Mouse (Mus musculus) hindbrain, embryonic 13.5 days (tissue): ENCODE measurements around the gene Atn1. TPM values are rescaled to one million over a fixed set of nuclear protein-coding genes. Genes with fewer than 3 reads are reported as not detected.

ENCODE experiments used
- ATAC-seq: fragments of 200-750 bp; cut with Nextera tagmentation; 2 replicates; pipeline ENCODE4 v1.8.0; 2017; ENCODE audit warnings: moderate TSS enrichment; ENCODE audit not compliant: low FRiP score
- H3K27ac ChIP-seq: fragments of 300-500 bp; sonication (generic); 2 replicates; pipeline ENCODE4 v1.5.1; 2015; ENCODE audit warnings: inconsistent platforms, mild to moderate bottlenecking, moderate library complexity
- H3K27me3 ChIP-seq: fragments of 300-500 bp; sonication (generic); 2 replicates; pipeline ENCODE4 v1.6.1; 2015; ENCODE audit warnings: mild to moderate bottlenecking, inconsistent platforms
- H3K36me3 ChIP-seq: fragments of 300-500 bp; sonication (generic); 2 replicates; pipeline ENCODE4 v1.6.1; 2015; ENCODE audit warnings: mild to moderate bottlenecking, inconsistent platforms
- H3K4me1 ChIP-seq: fragments of 300-500 bp; sonication (generic); replicated peaks from 2 replicates; pipeline ENCODE4 v1.6.1; 2015; ENCODE audit warnings: inconsistent platforms
- H3K4me2 ChIP-seq: fragments of 300-500 bp; sonication (generic); 2 replicates; pipeline ENCODE4 v1.6.1; 2015; ENCODE audit warnings: inconsistent platforms, mild to moderate bottlenecking, moderate library complexity
- H3K4me3 ChIP-seq: fragments of 300-500 bp; sonication (generic); 2 replicates; pipeline ENCODE4 v1.5.1; 2015; ENCODE audit warnings: mild to moderate bottlenecking, inconsistent platforms
- H3K9ac ChIP-seq: fragments of 300-500 bp; sonication (generic); 2 replicates; pipeline ENCODE4 v1.6.1; 2015; ENCODE audit warnings: mild to moderate bottlenecking, inconsistent platforms
- H3K9me3 ChIP-seq: fragments of 300-500 bp; sonication (generic); 2 replicates; pipeline ENCODE4 v1.6.1; 2016; ENCODE audit warnings: inconsistent platforms
- WGBS: fragments of 180-500 bp; shearing (Covaris S2); methylation state at CpG from one replicate; pipeline ENCODE4 v1.1.7; 2015; 5-methylcytosine and 5-hydroxymethylcytosine counted together
- polyA plus RNA-seq: library from polyadenylated mRNA; unstranded; fragments of >200 nt; fragmentation: Nextera tagmentation; extraction: Ambion mirVana; gene quantifications from 2 replicates; pipeline ENCODE4 v1.2.1, GENCODE M21; 2015

Atn1 gene
- polyA plus RNA-seq, 1 experiment from 2014 or later: 21.6 TPM

- Histone ChIP-seq H3K4me2 (no peak overlapping the region), H3K36me3 (peaks cover 46% of the 10 kb centered on the region), H3K27ac (no peak overlapping the region), H3K9me3 (no peaks in the 10 kb centered on the region), H3K4me1 (peaks cover 16% of the 10 kb centered on the region), H3K27me3 (no peaks in the 10 kb centered on the region), H3K9ac (no peak overlapping the region), H3K4me3 (no peak overlapping the region)
- no peak for ATAC-seq
- 72% methylated on average over 20 of the region's 20 CpGs for WGBS
Observed at GRCm38 (mm10) chr6:124716864-124717490, 39.3 kb downstream of the Atn1 start.

DNA sequence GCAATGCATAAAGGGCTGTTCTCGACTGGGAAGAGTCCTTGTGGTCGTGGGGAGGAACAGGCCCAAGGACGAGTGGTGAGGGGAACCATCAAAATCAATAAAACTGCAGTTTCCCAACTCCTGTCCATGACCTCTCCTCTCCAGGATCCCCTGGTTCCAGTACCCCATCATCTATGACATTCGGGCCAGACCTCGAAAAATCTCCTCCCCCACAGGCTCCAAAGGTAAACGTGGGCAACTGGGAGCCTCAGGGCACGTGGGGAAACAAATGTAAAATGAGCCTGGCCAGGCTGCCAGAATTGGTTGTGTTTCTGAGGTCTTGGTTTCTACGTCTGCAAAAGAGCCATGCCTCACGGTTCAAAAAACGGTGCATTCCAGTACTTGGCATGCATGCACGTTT lies 43.4 kb downstream of the Atn1 start:
- peaks cover 49% of the 10 kb centered on the region for H3K36me3 ChIP-seq
- WGBS: 21% methylated on average over 11 of the region's 11 CpGs
- H3K27ac ChIP-seq: peak overlapping the region; percentile 88
- H3K4me3 ChIP-seq: peak overlapping the region; percentile 96
- H3K27me3 ChIP-seq: no peaks in the 10 kb centered on the region
- H3K4me2 ChIP-seq: peak overlapping the region; percentile 99
- H3K9me3 ChIP-seq: no peaks in the 10 kb centered on the region
- H3K9ac ChIP-seq: peak overlapping the region; percentile 96
- H3K4me1 ChIP-seq: peaks cover 40% of the 10 kb centered on the region
- ATAC-seq: no peak

- no peaks in the 10 kb centered on the region for H3K27me3 ChIP-seq
- whole genome bisulfite sequencing: under 1% methylated on average over 75 of the region's 76 CpGs
- peak; percentile 97 for ATAC-seq
- H3K4me1 ChIP-seq: peaks cover 40% of the 10 kb centered on the region
- H3K4me2 ChIP-seq: peak within 1 kb of the TSS; percentile 99
- H3K36me3 ChIP-seq: peaks cover 46% of the 10 kb centered on the region
- H3K9ac ChIP-seq: peak within 1 kb of the TSS; percentile 96
- no peaks in the 10 kb centered on the region for H3K9me3 ChIP-seq
- peak within 1 kb of the TSS; percentile 96 for H3K4me3 ChIP-seq
- H3K27ac ChIP-seq: peak within 1 kb of the TSS; percentile 88
Observed at GRCm38 (mm10) chr6:124711824-124712782, 44.2 kb downstream of the Atn1 start, which contains the start of the genes Emg1 and Phb2. TSS of gene Emg1 (minus strand) at chr6:124712178. TSS of gene Phb2 (plus strand) at chr6:124712336.

GRCm38 (mm10) chr6:124708289-124708889 lies 47.9 kb downstream of the Atn1 start:
- Histone ChIP-seq H3K27ac (no peak overlapping the region), H3K36me3 (peaks cover 43% of the 10 kb centered on the region), H3K4me2 (no peak overlapping the region), H3K4me3 (no peak overlapping the region), H3K4me1 (peaks cover 31% of the 10 kb centered on the region), H3K9ac (no peak overlapping the region), H3K27me3 (no peaks in the 10 kb centered on the region), H3K9me3 (no peaks in the 10 kb centered on the region)
- ATAC-seq: no peak
- WGBS: 96% methylated on average over 10 of the region's 10 CpGs

- Histone ChIP-seq H3K27me3 (no peaks in the 10 kb centered on the region), H3K27ac (no peak overlapping the region), H3K4me3 (no peak overlapping the region), H3K36me3 (peaks cover 62% of the 10 kb centered on the region), H3K9me3 (no peaks in the 10 kb centered on the region), H3K4me1 (peaks cover 20% of the 10 kb centered on the region), H3K4me2 (no peak overlapping the region), H3K9ac (no peak overlapping the region)
- ATAC-seq: no peak
- 89% methylated on average over 5 of the region's 5 CpGs for WGBS
Observed at GRCm38 (mm10) chr6:124706061-124706627, 50.2 kb downstream of the Atn1 start.

GRCm38 (mm10) chr6:124704417-124704816 lies 51.9 kb downstream of the Atn1 start:
- 94% methylated on average over 2 of the region's 2 CpGs for WGBS

GRCm38 (mm10) chr6:124703789-124704188 lies 52.5 kb downstream of the Atn1 start:
- Histone ChIP-seq H3K4me3 (no peak overlapping the region), H3K27me3 (no peaks in the 10 kb centered on the region), H3K27ac (no peak overlapping the region), H3K36me3 (peaks cover 84% of the 10 kb centered on the region), H3K9ac (no peak overlapping the region), H3K9me3 (no peaks in the 10 kb centered on the region), H3K4me1 (no peaks in the 10 kb centered on the region), H3K4me2 (no peak overlapping the region)
- 86% methylated on average over 7 of the region's 7 CpGs for WGBS
- ATAC-seq: no peak

More at GRCm38 (mm10) chr6:124704417-124704816, 51.9 kb downstream of the Atn1 start:
- Histone ChIP-seq H3K9ac (no peak overlapping the region), H3K9me3 (no peaks in the 10 kb centered on the region), H3K4me2 (no peak overlapping the region), H3K4me3 (no peak overlapping the region), H3K36me3 (peaks cover 78% of the 10 kb centered on the region), H3K4me1 (peaks cover 3% of the 10 kb centered on the region), H3K27me3 (no peaks in the 10 kb centered on the region), H3K27ac (no peak overlapping the region)
- ATAC-seq: no peak

DNA sequence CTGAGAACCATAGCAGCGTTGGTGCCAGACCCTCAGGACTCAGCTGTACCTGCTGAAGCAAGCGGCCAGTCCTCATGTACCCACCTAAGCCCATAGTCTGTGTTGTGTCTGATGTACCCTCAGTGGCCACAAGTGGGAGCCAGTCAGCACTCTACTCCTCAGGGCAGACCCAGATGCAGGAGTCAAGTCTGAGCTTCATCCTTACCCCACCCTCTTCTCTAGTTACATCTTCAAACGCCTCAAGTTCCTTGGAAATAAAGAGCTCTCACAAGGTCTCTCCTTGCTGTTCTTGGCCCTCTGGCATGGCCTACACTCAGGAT lies 53.6 kb downstream of the Atn1 start:
- WGBS: 52% methylated on average over 3 of the region's 3 CpGs
- peaks cover 82% of the 10 kb centered on the region for H3K36me3 ChIP-seq
- no peaks in the 10 kb centered on the region for H3K4me1 ChIP-seq
- no peak overlapping the region for H3K9ac ChIP-seq
- H3K27ac ChIP-seq: no peak overlapping the region
- H3K4me2 ChIP-seq: no peak overlapping the region
- H3K9me3 ChIP-seq: no peaks in the 10 kb centered on the region
- peak; percentile 67 for ATAC-seq
- H3K27me3 ChIP-seq: no peaks in the 10 kb centered on the region
- H3K4me3 ChIP-seq: no peak overlapping the region

DNA sequence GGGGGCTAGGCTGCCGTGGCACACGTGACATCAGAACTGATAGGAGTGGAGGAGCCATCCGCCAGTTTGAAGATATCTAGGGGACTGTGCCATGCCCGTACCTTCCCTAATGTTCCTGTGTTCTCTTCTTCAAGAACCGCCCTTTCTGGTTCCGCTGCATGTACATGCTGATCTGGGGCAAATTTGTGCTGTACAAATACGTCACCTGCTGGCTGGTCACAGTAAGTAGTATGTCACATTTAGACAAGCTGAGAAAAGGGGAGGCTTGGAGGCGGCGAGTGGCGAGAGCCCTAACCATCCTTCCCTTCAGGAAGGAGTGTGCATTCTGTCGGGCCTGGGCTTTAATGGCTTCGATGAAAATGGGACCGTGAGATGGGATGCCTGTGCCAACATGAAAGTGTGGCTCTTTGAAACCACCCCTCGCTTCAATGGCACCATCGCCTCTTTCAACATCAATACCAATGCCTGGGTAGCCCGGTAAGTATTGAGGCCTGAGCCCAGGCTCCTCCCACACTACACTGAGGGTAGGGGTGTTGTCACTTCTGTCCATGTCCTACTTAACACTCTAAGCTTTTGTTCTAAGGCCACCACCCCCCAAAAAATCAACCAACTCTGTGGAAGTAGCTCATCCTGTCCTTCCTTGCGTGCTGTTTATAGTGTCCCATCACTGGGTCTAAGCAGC lies 54.1 kb downstream of the Atn1 start:
- Histone ChIP-seq H3K27ac (no peak overlapping the region), H3K9ac (no peak overlapping the region), H3K4me1 (no peaks in the 10 kb centered on the region), H3K4me2 (no peak overlapping the region), H3K36me3 (peaks cover 78% of the 10 kb centered on the region), H3K4me3 (no peak overlapping the region), H3K27me3 (no peaks in the 10 kb centered on the region), H3K9me3 (no peaks in the 10 kb centered on the region)
- WGBS: 94% methylated on average over 17 of the region's 17 CpGs
- 0 out of 2 replicates have a peak, but pooled peaks have one; percentile 4 for ATAC-seq

GRCm38 (mm10) chr6:124701338-124701737 lies 55.0 kb downstream of the Atn1 start:
- ATAC-seq: no peak
- H3K27me3 ChIP-seq: no peaks in the 10 kb centered on the region
- no peak overlapping the region for H3K27ac ChIP-seq
- H3K9me3 ChIP-seq: no peaks in the 10 kb centered on the region
- no peak overlapping the region for H3K9ac ChIP-seq
- 82% methylated on average over 8 of the region's 8 CpGs for WGBS
- H3K4me2 ChIP-seq: no peak overlapping the region
- no peak overlapping the region for H3K4me3 ChIP-seq
- H3K4me1 ChIP-seq: no peaks in the 10 kb centered on the region
- peaks cover 75% of the 10 kb centered on the region for H3K36me3 ChIP-seq

- Histone ChIP-seq H3K36me3 (peaks cover 62% of the 10 kb centered on the region), H3K9me3 (no peaks in the 10 kb centered on the region), H3K9ac (no peak overlapping the region), H3K27me3 (no peaks in the 10 kb centered on the region), H3K4me2 (no peak overlapping the region), H3K4me1 (no peaks in the 10 kb centered on the region), H3K4me3 (no peak overlapping the region), H3K27ac (no peak overlapping the region)
- WGBS: 91% methylated on average over 11 of the region's 11 CpGs
- peak; percentile 21; the same call in 1 of the 2 replicates for ATAC-seq
Observed at GRCm38 (mm10) chr6:124699962-124700610, 56.2 kb downstream of the Atn1 start.
